Mouse (Mus musculus) liver, embryonic 14.5 days (tissue): ENCODE data around the gene Enox1. TPM values are rescaled to one million over a fixed set of nuclear protein-coding genes. Genes with fewer than 3 reads are reported as not detected.

Experiments
- ATAC-seq: fragments of 200-750 bp; cut with Nextera tagmentation; 2 replicates; pipeline ENCODE4 v1.8.0; 2017; ENCODE audit warnings: moderate number of reproducible peaks, mild to moderate bottlenecking, moderate library complexity; ENCODE audit not compliant: insufficient read depth
- DNase-seq, 3 experiments: peaks; one replicate each; pipeline ENCODE4 v3.0.0-alpha.2; 2012 to 2013; ENCODE audit warnings: low read depth in 3 of 3, low spot score in 3 of 3
- H3K27ac ChIP-seq: fragments of 300-500 bp; sonication (generic); 2 replicates; pipeline ENCODE4 v1.5.1; 2014; ENCODE audit warnings: moderate library complexity, mild to moderate bottlenecking, control low read depth, inconsistent platforms
- H3K27me3 ChIP-seq: fragments of 300-500 bp; sonication (generic); 2 replicates; pipeline ENCODE4 v1.6.1; 2014; ENCODE audit warnings: mild to moderate bottlenecking, low read length, moderate library complexity; ENCODE audit not compliant: control insufficient read depth, insufficient read depth
- H3K36me3 ChIP-seq: fragments of 300-500 bp; sonication (generic); replicated peaks from 2 replicates; pipeline ENCODE4 v1.6.1; 2014; ENCODE audit warnings: low read depth; ENCODE audit not compliant: control insufficient read depth, insufficient read depth
- H3K4me1 ChIP-seq, 2 experiments: fragments of 200-500 bp in 1 of 2; fragments of 300-500 bp in 1 of 2; sonication (generic) in 1 of 2; replicated peaks; 2 replicates each; pipeline ENCODE4 v1.6.1; 2012 to 2014; ENCODE audit warnings: antibody characterized with exemption in 1 of 2, inconsistent platforms in 1 of 2, low read length in 1 of 2; ENCODE audit not compliant: control insufficient read depth in 2 of 2, insufficient read depth in 2 of 2
- H3K4me2 ChIP-seq: fragments of 300-500 bp; sonication (generic); 2 replicates; pipeline ENCODE4 v1.6.1; 2014; ENCODE audit warnings: low read depth, mild to moderate bottlenecking, control low read depth, moderate library complexity
- H3K4me3 ChIP-seq, 2 experiments: fragments of 200-500 bp in 1 of 2; fragments of 300-500 bp in 1 of 2; sonication (generic) in 1 of 2; 2 replicates each; pipeline ENCODE4 v1.5.1; 2012 to 2014; ENCODE audit warnings: low read depth in 2 of 2, low read length in 2 of 2, mild to moderate bottlenecking in 2 of 2, control low read depth in 1 of 2, inconsistent platforms in 1 of 2, moderate library complexity in 1 of 2; ENCODE audit not compliant: insufficient read depth in 1 of 2
- H3K9ac ChIP-seq: fragments of 300-500 bp; sonication (generic); replicated peaks from 2 replicates; pipeline ENCODE4 v1.6.1; 2014; ENCODE audit warnings: mild to moderate bottlenecking, control low read depth, moderate library complexity
- H3K9me3 ChIP-seq: fragments of 300-500 bp; sonication (generic); 2 replicates; pipeline ENCODE4 v1.6.1; 2016; ENCODE audit warnings: low read length, mixed read lengths; ENCODE audit not compliant: control insufficient read depth
- CTCF ChIP-seq: IDR thresholded peaks from 2 replicates; pipeline ENCODE4 v1.5.1; 2016; ENCODE audit warnings: antibody characterized with exemption, low read depth, control low read depth
- EP300 ChIP-seq: IDR thresholded peaks from 2 replicates; pipeline ENCODE4 v1.6.1; 2016; ENCODE audit warnings: antibody characterized with exemption, low read depth
- WGBS: fragments of 180-500 bp; shearing (Covaris S2); extraction: QIAGEN DNeasy Blood & Tissue Kit; methylation state at CpG from one replicate; pipeline ENCODE4 v1.1.7; 2014; ENCODE audit not compliant: insufficient replicate concordance; 5-methylcytosine and 5-hydroxymethylcytosine counted together
- polyA plus RNA-seq, 2 experiments: library from polyadenylated mRNA; depleted of rRNA in 1 of 2; stranded (reverse) in 1 of 2; unstranded in 1 of 2; fragments of >200 nt; fragmentation: Nextera tagmentation in 1 of 2; extraction: Ambion mirVana in 1 of 2; gene quantifications; 2 replicates each; pipeline versions ENCODE4 v1.2.1 to v1.2.3; 2012 to 2014

The Enox1 gene
- polyA plus RNA-seq, 2 experiments, result 0.07 to 0.10 TPM

DNA sequence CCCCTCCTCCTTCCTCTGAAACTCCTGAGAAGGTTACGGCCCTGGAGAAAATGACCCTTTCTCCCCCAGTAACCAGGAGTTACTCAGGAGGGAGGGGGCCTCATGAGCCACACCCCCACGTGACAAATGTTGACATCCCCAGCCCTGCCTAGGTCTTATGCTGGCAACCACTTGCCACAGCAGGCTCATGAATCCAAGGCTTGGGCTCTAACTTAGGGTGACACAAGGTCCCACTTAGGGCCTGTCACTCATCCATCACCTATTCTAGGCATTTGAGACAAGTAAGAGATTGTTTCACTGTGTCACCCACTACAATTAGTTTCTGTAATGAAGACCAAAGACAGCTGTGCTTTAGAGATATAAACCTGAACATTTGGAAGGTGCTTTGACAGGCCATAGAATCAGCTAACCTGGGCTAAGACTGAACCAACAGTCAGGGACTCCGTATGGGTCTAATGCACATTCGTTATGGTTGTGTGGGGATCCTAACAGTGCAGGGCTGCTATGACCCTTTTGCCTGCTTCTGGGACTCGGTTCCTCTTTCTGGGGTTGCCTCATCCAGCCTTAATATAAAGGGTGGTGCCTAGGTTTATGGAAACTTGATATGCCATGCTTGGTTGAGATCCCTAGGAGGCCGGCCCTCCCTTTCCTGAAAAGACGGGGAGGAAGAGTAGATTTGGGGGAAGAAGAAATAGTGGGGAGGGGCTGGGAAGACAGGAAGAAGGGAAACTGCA, 354.7 kb downstream of the Enox1 start:
- ATAC-seq (no peak), DNase-seq (no peak)
- 59% methylated on average over 7 of the region's 7 CpGs for WGBS

DNA sequence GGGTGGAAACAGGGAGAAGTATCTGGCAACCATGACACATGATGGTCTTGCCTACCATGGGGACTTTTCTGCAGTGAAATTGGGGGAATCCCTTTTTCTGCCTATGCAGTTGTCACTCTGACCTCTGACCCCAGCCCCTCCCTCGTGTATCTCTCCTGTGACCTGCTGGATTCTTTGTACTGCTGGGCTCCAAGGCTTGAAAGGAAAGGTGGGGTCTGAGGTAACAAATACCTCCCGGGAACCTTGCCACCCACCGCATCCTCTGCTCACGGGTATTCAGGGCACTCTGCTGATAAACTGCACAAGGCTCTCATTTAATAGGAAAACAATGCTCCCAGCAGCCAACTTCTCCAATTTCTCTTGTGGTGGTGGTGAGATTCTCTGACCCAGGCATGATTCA, 361.5 kb downstream of the Enox1 start:
- Histone ChIP-seq H3K9me3 (no peaks in the 10 kb centered on the region), H3K4me3 (no peak overlapping the region), H3K27ac (no peak overlapping the region), H3K4me1 (0 out of 4 replicates have a peak, but pooled peaks cover 0 to 2% of the 10 kb centered on the region in 2 experiments), H3K9ac (no peak overlapping the region), H3K36me3 (no peaks in the 10 kb centered on the region), H3K4me2 (no peak overlapping the region), H3K27me3 (no peaks in the 10 kb centered on the region)
- TF ChIP-seq EP300 (no peak), CTCF (no peak)
- 54% methylated on average over 4 of the region's 4 CpGs for WGBS
- no peak for ATAC-seq
- no peak for DNase-seq

More for the DNA sequence above, 354.7 kb downstream of the Enox1 start:
- H3K9ac ChIP-seq, result no peak overlapping the region
- no peaks in the 10 kb centered on the region for H3K27me3 ChIP-seq
- H3K27ac ChIP-seq, result no peak overlapping the region
- H3K4me3 ChIP-seq, result no peak overlapping the region
- TF ChIP-seq EP300, result no peak
- no peak for TF ChIP-seq CTCF
- no peak overlapping the region for H3K4me2 ChIP-seq
- H3K36me3 ChIP-seq, result no peaks in the 10 kb centered on the region
- no peaks in the 10 kb centered on the region for H3K9me3 ChIP-seq
- no peaks in the 10 kb centered on the region for H3K4me1 ChIP-seq

DNA sequence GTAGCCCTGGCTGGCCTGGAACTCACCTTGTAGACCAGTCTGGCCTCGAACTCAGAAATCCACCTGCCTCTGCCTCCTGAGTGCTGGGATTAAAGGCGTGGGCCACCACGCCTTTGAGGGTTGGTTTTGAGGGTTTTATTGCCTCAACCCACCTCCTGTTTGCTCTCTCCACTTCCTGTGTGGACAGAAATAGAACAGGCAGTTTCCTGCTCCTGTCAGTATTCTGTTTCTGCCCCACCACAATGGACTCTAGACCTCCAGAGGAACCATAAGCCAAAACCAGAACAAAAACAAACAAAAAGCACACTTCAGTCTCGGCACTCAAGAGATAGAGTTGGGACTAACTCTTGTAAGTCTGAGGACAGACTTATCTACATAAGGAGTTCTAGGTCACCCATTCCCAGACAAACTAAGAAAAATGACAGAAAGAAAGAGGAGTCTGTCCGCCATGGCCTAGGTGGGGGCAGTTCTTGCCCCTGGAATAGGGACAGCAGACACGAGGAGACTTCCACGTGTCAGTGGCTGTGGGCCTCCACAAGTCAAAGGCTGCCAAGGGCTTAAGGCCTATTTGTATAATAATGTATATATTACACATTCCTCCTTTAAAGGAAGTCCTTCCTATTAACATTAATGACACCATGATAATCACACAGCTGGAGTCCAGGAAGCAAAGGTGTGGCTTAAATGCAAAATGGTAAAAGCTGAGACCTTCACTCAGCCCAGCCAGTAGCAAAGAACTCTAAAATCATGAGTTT, 362.6 kb downstream of the Enox1 start:
- Histone ChIP-seq H3K27ac (no peak overlapping the region), H3K27me3 (no peaks in the 10 kb centered on the region), H3K4me2 (no peak overlapping the region), H3K9me3 (no peaks in the 10 kb centered on the region), H3K4me3 (no peak overlapping the region), H3K9ac (no peak overlapping the region), H3K4me1 (0 out of 4 replicates have a peak, but pooled peaks cover 0 to 2% of the 10 kb centered on the region in 2 experiments), H3K36me3 (no peaks in the 10 kb centered on the region)
- WGBS, result 19% methylated on average over 7 of the region's 7 CpGs
- no peak for DNase-seq
- ATAC-seq, result no peak
- no peak for TF ChIP-seq CTCF
- no peak for TF ChIP-seq EP300

DNA sequence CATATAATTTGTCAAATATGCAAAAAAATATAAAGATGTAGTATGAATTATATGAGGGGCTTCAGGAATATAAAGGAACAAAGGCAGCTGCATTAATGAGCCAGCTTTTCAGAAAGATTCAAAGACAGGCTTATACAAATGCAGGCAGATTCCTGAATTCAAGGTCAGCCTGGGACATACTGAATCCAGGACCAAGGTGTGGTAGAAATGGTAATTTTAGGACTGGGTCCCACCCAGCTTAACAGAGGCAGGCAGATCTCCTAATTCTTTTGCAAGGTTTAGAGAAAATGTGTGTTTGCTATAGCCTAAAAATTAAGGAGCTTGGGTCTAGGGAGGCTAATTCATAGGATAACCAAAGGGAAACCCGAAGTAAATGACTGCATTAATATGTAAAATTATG, 363.1 kb downstream of the Enox1 start:
- WGBS, result 52% methylated on average over 1 of the region's 1 CpGs
- Histone ChIP-seq H3K4me1 (0 out of 4 replicates have a peak, but pooled peaks cover 0 to 2% of the 10 kb centered on the region in 2 experiments), H3K27me3 (no peaks in the 10 kb centered on the region), H3K4me3 (no peak overlapping the region), H3K36me3 (no peaks in the 10 kb centered on the region), H3K4me2 (no peak overlapping the region), H3K9ac (no peak overlapping the region), H3K9me3 (no peaks in the 10 kb centered on the region), H3K27ac (no peak overlapping the region)
- no peak for ATAC-seq
- DNase-seq, result no peak
- no peak for TF ChIP-seq CTCF
- no peak for TF ChIP-seq EP300

DNA sequence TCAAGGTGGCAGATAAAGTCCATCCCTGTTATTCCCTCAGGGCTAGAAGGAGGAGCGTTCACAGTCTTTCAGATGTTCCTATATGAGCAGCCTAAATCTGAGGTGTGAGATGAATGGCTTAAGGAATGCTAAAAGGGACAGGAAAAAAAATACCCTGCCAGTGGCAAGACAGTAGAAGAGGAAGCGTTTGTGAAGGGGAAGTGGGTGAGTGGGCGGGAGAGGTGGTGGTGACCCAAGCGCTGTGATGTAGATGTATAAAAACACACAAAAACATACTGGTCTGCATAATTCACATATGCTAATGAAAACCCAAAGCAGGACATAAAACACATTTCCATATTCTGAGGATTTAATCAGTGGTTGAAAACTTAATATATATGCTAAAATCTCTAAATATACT, 367.7 kb downstream of the Enox1 start:
- DNase-seq, result no peak
- Histone ChIP-seq H3K27me3 (no peaks in the 10 kb centered on the region), H3K36me3 (no peaks in the 10 kb centered on the region), H3K4me2 (no peak overlapping the region), H3K4me3 (no peak overlapping the region), H3K9me3 (no peaks in the 10 kb centered on the region), H3K4me1 (no peaks in the 10 kb centered on the region), H3K9ac (no peak overlapping the region), H3K27ac (no peak overlapping the region)
- TF ChIP-seq EP300 (no peak), CTCF (no peak)
- no peak for ATAC-seq
- WGBS, result 24% methylated on average over 4 of the region's 4 CpGs
